Mouse (Mus musculus) bone marrow, adult 2 months (tissue): ENCODE data around the gene Slc17a1. TPM values are rescaled to one million over a fixed set of nuclear protein-coding genes. Genes with fewer than 3 reads are reported as not detected.

Experiments used
- H3K27ac ChIP-seq: fragments of 200-500 bp; 2 replicates; pipeline ENCODE4 v1.5.1; 2012; ENCODE audit warnings: low read depth, mild to moderate bottlenecking, control low read depth, inconsistent platforms, low read length; ENCODE audit not compliant: control insufficient read depth, poor library complexity, insufficient read depth
- H3K4me1 ChIP-seq: fragments of 200-500 bp; 2 replicates; pipeline ENCODE4 v1.6.1; 2011; ENCODE audit warnings: low read length; ENCODE audit not compliant: control insufficient read depth, insufficient read depth
- H3K4me3 ChIP-seq: fragments of 200-500 bp; replicated peaks from 2 replicates; pipeline ENCODE3; 2011; ENCODE audit warnings: mild to moderate bottlenecking, low read depth, low read length, control low read depth; ENCODE audit not compliant: control insufficient read depth
- CTCF ChIP-seq: fragments of 200-500 bp; IDR thresholded peaks from 2 replicates; pipeline ENCODE4 v1.5.1; 2011; ENCODE audit warnings: low read length, control low read depth; ENCODE audit not compliant: control insufficient read depth, insufficient read depth
- POLR2A ChIP-seq: fragments of 200-500 bp; IDR thresholded peaks from 2 replicates; pipeline ENCODE4 v1.6.1; 2011; ENCODE audit warnings: low read depth, mild to moderate bottlenecking, control low read depth, low read length, borderline replicate concordance; ENCODE audit not compliant: control insufficient read depth
- WGBS: fragments of 180-500 bp; shearing (Covaris S2); methylation state at CpG from one replicate; pipeline ENCODE4 v1.1.7; 2018; 5-methylcytosine and 5-hydroxymethylcytosine counted together
- polyA plus RNA-seq: library from polyadenylated mRNA; stranded (reverse); fragments of >200 nt; gene quantifications from 2 replicates; pipeline ENCODE4 v1.2.4, GENCODE M21; 2011; ENCODE audit warnings: low replicate concordance; ENCODE audit not compliant: missing spikeins, insufficient read depth, insufficient read length

Gene Slc17a1
- polyA plus RNA-seq, 1 experiment: not detected

- no peaks in the 10 kb centered on the region for H3K4me1 ChIP-seq
Measured at GRCm38 (mm10) chr13:23845851-23846250, 21.7 kb upstream of the Slc17a1 start.

GRCm38 (mm10) chr13:23849299-23849698 lies 18.3 kb upstream of the Slc17a1 start:
- TF ChIP-seq CTCF (no peak), POLR2A (no peak)
- WGBS: 66% methylated on average over 2 of the region's 2 CpGs
- no peak overlapping the region for H3K27ac ChIP-seq

More at GRCm38 (mm10) chr13:23845851-23846250, 21.7 kb upstream of the Slc17a1 start:
- Histone ChIP-seq H3K4me3 (no peak overlapping the region), H3K27ac (no peak overlapping the region)
- TF ChIP-seq CTCF (no peak), POLR2A (no peak)
- WGBS: 92% methylated on average over 4 of the region's 4 CpGs

GRCm38 (mm10) chr13:23856401-23856800 lies 11.1 kb upstream of the Slc17a1 start:
- H3K4me3 ChIP-seq: no peak overlapping the region
- WGBS: 61% methylated on average over 3 of the region's 3 CpGs
- TF ChIP-seq POLR2A (no peak), CTCF (no peak)
- no peaks in the 10 kb centered on the region for H3K4me1 ChIP-seq
- no peak overlapping the region for H3K27ac ChIP-seq

More at GRCm38 (mm10) chr13:23849299-23849698, 18.3 kb upstream of the Slc17a1 start:
- no peak overlapping the region for H3K4me3 ChIP-seq
- no peaks in the 10 kb centered on the region for H3K4me1 ChIP-seq

- H3K4me3 ChIP-seq: no peak overlapping the region
- no peaks in the 10 kb centered on the region for H3K4me1 ChIP-seq
- H3K27ac ChIP-seq: no peak overlapping the region
- TF ChIP-seq CTCF (no peak), POLR2A (no peak)
Measured at GRCm38 (mm10) chr13:23861815-23862214, 5.7 kb upstream of the Slc17a1 start.

- no peak overlapping the region for H3K4me3 ChIP-seq
- no peaks in the 10 kb centered on the region; the same call in 1 of the 2 replicates for H3K4me1 ChIP-seq
- no peak for TF ChIP-seq CTCF
- no peak for TF ChIP-seq POLR2A
- no peak overlapping the region for H3K27ac ChIP-seq
- 67% methylated on average over 9 of the region's 9 CpGs for WGBS
Measured at GRCm38 (mm10) chr13:23864711-23865110, 2.8 kb upstream of the Slc17a1 start.

- H3K4me1 ChIP-seq: no peaks in the 10 kb centered on the region; the same call in 1 of the 2 replicates
- no peak overlapping the region for H3K4me3 ChIP-seq
- TF ChIP-seq POLR2A (no peak), CTCF (no peak)
- no peak overlapping the region for H3K27ac ChIP-seq
- 69% methylated on average over 9 of the region's 9 CpGs for WGBS
Measured at GRCm38 (mm10) chr13:23866086-23866710, 1.4 kb upstream of the Slc17a1 start.

- TF ChIP-seq POLR2A (no peak), CTCF (no peak)
- Histone ChIP-seq H3K4me1 (no peaks in the 10 kb centered on the region; the same call in 1 of the 2 replicates), H3K4me3 (no peak overlapping the region), H3K27ac (no peak overlapping the region)
- 59% methylated on average over 6 of the region's 6 CpGs for WGBS
Measured at GRCm38 (mm10) chr13:23867000-23867399, 550 bp upstream of the Slc17a1 start.

- WGBS: 55% methylated on average over 8 of the region's 8 CpGs
- Histone ChIP-seq H3K27ac (no peak overlapping the region), H3K4me1 (no peaks in the 10 kb centered on the region; the same call in 1 of the 2 replicates), H3K4me3 (no peak overlapping the region)
- TF ChIP-seq CTCF: no peak
- TF ChIP-seq POLR2A: no peak
Measured at GRCm38 (mm10) chr13:23868790-23869533, 1.4 kb downstream of the Slc17a1 start.
